Comparison of ENCODE assay signal across 21 mouse cellular contexts in the genomic region with DNA sequence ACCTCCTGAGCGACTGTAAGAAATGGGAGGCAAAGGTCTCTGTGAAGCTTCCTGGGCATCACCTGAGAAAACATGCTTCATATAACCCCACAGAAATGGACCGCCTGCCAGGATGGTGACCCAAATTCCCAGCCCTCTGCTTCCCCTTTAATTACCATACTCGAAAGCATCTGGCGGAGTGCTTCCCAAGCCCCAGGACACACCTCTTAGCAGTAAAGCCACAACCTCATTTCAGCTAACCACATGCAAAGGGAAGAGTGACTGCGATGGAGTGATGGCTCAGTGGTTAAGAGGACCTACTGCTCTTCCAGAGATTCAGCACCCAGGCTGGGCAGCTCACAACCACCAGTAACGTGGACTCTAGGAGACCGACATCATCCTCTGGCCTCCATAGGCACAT.
A peak's percentile ranks its signal among the peaks of the same experiment; 100 is the strongest.
DNase-seq lines count a peak whose midpoint lies in the region; ATAC-seq and TF ChIP-seq lines count a peak whose summit lies in the region.
"Had no signal": no experiment of that assay in that cellular context is flagged by ENCODE, and none has a peak within 500 bp of the region (broad histone marks: within the 10 kb centered on the region; RNA-seq: fewer than 3 reads in every experiment).

No protein-coding gene starts in this region.

- H3K36me3 ChIP-seq in intestine, embryonic 14.5 days (ENCODE audit: control insufficient read depth, insufficient read depth, low read length), result no peaks in the 10 kb centered on the region
- no peaks in the 10 kb centered on the region for H3K36me3 ChIP-seq in intestine, postnatal 0 days (ENCODE audit: control insufficient read depth, insufficient read depth)
- H3K36me3 ChIP-seq: heart, embryonic 15.5 days; hindbrain, embryonic 15.5 days had no signal

- no peaks in the 10 kb centered on the region for H3K27me3 ChIP-seq in intestine, embryonic 14.5 days (replicated peaks; ENCODE audit: control insufficient read depth, insufficient read depth, low read length)
- no peaks in the 10 kb centered on the region for H3K27me3 ChIP-seq in intestine, postnatal 0 days (replicated peaks; ENCODE audit: control insufficient read depth, insufficient read depth, low read length)
- H3K27me3 ChIP-seq: heart, embryonic 15.5 days; hindbrain, embryonic 15.5 days had no signal

- ATAC-seq in intestine, embryonic 14.5 days (replicated peaks; ENCODE audit: low FRiP score, low TSS enrichment, low read depth), result no peak
- no peak for ATAC-seq in intestine, postnatal 0 days
- ATAC-seq in common myeloid progenitor, adult 5-6 weeks (replicated peaks; ENCODE audit: low read depth, poor library complexity, severe bottlenecking), result peak; percentile 91
- peak; percentile 86 for ATAC-seq in megakaryocyte progenitor cell, adult 5-6 weeks (replicated peaks; ENCODE audit: poor library complexity)
- ATAC-seq: activated CD4-positive, CD25-positive, alpha-beta regulatory T cell, adult 4 months; forebrain, embryonic 14.5 days had no signal

- WGBS in intestine, embryonic 14.5 days, result 90% methylated on average over 7 of the region's 7 CpGs
- WGBS in intestine, postnatal 0 days, result 90% methylated on average over 7 of the region's 7 CpGs

- DNase-seq in intestine, embryonic 14.5 days (ENCODE audit: low spot score), result peak; percentile 21
- peak; percentile 38 for DNase-seq in 416B (ENCODE audit: low read depth)
- DNase-seq in embryo, embryonic 10.5 days (ENCODE audit: low spot score), result no peak
- no peak for DNase-seq in right cerebral cortex, adult 18-20 months
- DNase-seq: adrenal gland, postnatal 14 days; cerebellum, adult 11-12 months; cerebellum, adult 9-10 months; cerebellum, postnatal 25 days; gastrocnemius, adult 2 months; gastrocnemius, postnatal 25 days; heart, adult 2 months; heart, postnatal 14 days had no signal

- TF ChIP-seq CTCF in intestine, postnatal 0 days (IDR thresholded peaks at IDR 0.05; ENCODE audit: low read depth), result no peak

- H3K9ac ChIP-seq in intestine, embryonic 14.5 days (ENCODE audit: low read length), result no peak overlapping the region
- no peak overlapping the region for H3K9ac ChIP-seq in intestine, postnatal 0 days (ENCODE audit: low read depth, low read length)
- H3K9ac ChIP-seq: heart, embryonic 15.5 days; hindbrain, embryonic 15.5 days had no signal

- H3K27ac ChIP-seq in intestine, embryonic 14.5 days (ENCODE audit: low read depth), result no peak overlapping the region
- no peak overlapping the region for H3K27ac ChIP-seq in intestine, postnatal 0 days (ENCODE audit: low read depth, low read length)
- H3K27ac ChIP-seq: embryonic facial prominence, embryonic 10.5 days; gastrocnemius, adult 2 months; heart, adult 2 months; heart, embryonic 15.5 days; hindbrain, embryonic 15.5 days had no signal

- no peak overlapping the region for H3K4me2 ChIP-seq in intestine, embryonic 14.5 days (ENCODE audit: low read length)
- no peak overlapping the region for H3K4me2 ChIP-seq in intestine, postnatal 0 days (replicated peaks; ENCODE audit: low read depth)
- H3K4me2 ChIP-seq: heart, embryonic 11.5 days; heart, embryonic 15.5 days; hindbrain, embryonic 15.5 days had no signal

- H3K4me3 ChIP-seq in intestine, embryonic 14.5 days (ENCODE audit: low read depth, low read length), result no peak overlapping the region
- H3K4me3 ChIP-seq in intestine, postnatal 0 days (ENCODE audit: low read depth, low read length), result no peak overlapping the region
- H3K4me3 ChIP-seq: embryonic facial prominence, embryonic 10.5 days; gastrocnemius, adult 2 months; heart, adult 2 months; heart, embryonic 15.5 days; hindbrain, embryonic 15.5 days had no signal

- H3K9me3 ChIP-seq in intestine, embryonic 14.5 days (ENCODE audit: control insufficient read depth, low read length), result no peaks in the 10 kb centered on the region
- H3K9me3 ChIP-seq in intestine, postnatal 0 days (ENCODE audit: control insufficient read depth), result no peaks in the 10 kb centered on the region
- H3K9me3 ChIP-seq: embryonic facial prominence, embryonic 10.5 days; heart, embryonic 15.5 days; hindbrain, embryonic 15.5 days had no signal

- no peaks in the 10 kb centered on the region for H3K4me1 ChIP-seq in intestine, embryonic 14.5 days (replicated peaks; ENCODE audit: control insufficient read depth, insufficient read depth, low read length)
- no peaks in the 10 kb centered on the region for H3K4me1 ChIP-seq in intestine, postnatal 0 days (replicated peaks; ENCODE audit: control insufficient read depth, insufficient read depth, low read length)

Comparison
In these comparisons a context has a peak if more than half of its experiments do, and no peak if none do; other contexts are left out.
1. ATAC-seq: peak in common myeloid progenitor, adult 5-6 weeks (single experiment) and megakaryocyte progenitor cell, adult 5-6 weeks (single experiment); none in intestine, embryonic 14.5 days (single experiment) and intestine, postnatal 0 days (single experiment).
2. DNase-seq: peak in intestine, embryonic 14.5 days (single experiment) and 416B (single experiment); none in embryo, embryonic 10.5 days (single experiment) and right cerebral cortex, adult 18-20 months (single experiment).